ENCODE assay signal across 8 mouse cellular contexts in the genomic region with DNA sequence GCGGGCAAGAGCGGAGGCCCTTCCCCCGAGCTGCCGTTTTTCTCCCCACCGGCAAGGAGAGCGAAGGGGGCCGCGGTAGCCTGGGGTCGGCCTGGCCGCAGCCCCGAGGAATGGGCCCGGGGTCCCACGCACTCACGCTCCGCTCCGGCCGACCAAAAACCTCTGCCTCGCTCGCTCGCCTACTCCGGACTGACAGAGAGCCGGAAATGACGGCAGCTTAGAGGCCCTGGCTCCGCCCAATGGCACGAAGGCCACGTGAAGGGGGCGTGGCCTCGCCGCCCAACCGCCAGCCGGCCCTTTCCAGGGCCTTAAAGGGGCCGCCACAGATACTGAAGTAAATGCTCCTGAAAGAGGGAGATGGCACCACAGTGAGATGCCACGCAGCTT. TPM values are rescaled to one million over a fixed set of nuclear protein-coding genes. Genes with fewer than 3 reads are reported as not detected.
DNase-seq lines count a peak whose midpoint lies in the region.

No protein-coding gene starts in this region.

- H3K36me3 ChIP-seq in megakaryocyte, embryonic 14.5 days (replicated peaks; ENCODE audit: low read length), result peaks cover 33% of the 10 kb centered on the region

- peaks cover 36% of the 10 kb centered on the region for H3K4me1 ChIP-seq in megakaryocyte, embryonic 14.5 days

- H3K27me3 ChIP-seq in megakaryocyte, embryonic 14.5 days (replicated peaks), result no peaks in the 10 kb centered on the region

- no peaks in the 10 kb centered on the region for H3K9me3 ChIP-seq in megakaryocyte, embryonic 14.5 days

- peak overlapping the region; percentile 92 for H3K4me3 ChIP-seq in megakaryocyte, embryonic 14.5 days (replicated peaks)

- peak; percentile 95 to 97 for DNase-seq in adrenal gland, adult (ENCODE audit: inconsistent age in 2 of 2, low spot score in 1 of 2)
- DNase-seq in embryo, embryonic 10 days (ENCODE audit: low spot score), result peak; percentile 97
- DNase-seq in gastrocnemius, postnatal 10 days, result peak; percentile 95
- peak; percentile 96 for DNase-seq in induced T-regulatory cell, adult 2 months (ENCODE audit: low read depth)
- DNase-seq in left cerebral cortex, adult 8-10 months (ENCODE audit: low spot score in 2 of 2), result peak; percentile 83 to 94
- DNase-seq in right cerebral cortex, adult 2 months (ENCODE audit: low spot score in 2 of 2), result peak; percentile 93 to 94
- peak; percentile 77 for DNase-seq in urinary bladder, postnatal 10 days (ENCODE audit: low spot score)

RNA-seq across cellular contexts. Expression of a gene that starts 1.0 kb away (rescaled TPM):
- 100 to 1,000 TPM; 152 to 153 TPM for total RNA-seq in gastrocnemius, postnatal 10 days (2021)
- total RNA-seq in left cerebral cortex, adult 8-10 months (2022), result 100 to 1,000 TPM; 276 to 318 (median 297) TPM
- 24.6 TPM in 1 of 2 replicates, not detected in the other for polyA plus RNA-seq in megakaryocyte, embryonic 14.5 days (2012; ENCODE audit: insufficient read depth, low replicate concordance)

Comparison
In these comparisons a context has a peak if more than half of its experiments do, and no peak if none do; other contexts are left out.
1. Peak in every context shown above with its lines: DNase-seq and H3K4me3 ChIP-seq.